Mouse (Mus musculus) bone marrow macrophage, adult 2 months (primary cell): ENCODE data around the gene Wbp11. TPM values are rescaled to one million over a fixed set of nuclear protein-coding genes. Genes with fewer than 3 reads are reported as not detected.

Experiments used
- H3K27ac ChIP-seq: 2 replicates; pipeline ENCODE4 v1.5.1; 2012; ENCODE audit warnings: low read depth, low read length; ENCODE audit not compliant: insufficient read depth
- H3K4me1 ChIP-seq: 2 replicates; pipeline ENCODE4 v1.6.1; 2012; ENCODE audit warnings: low read length; ENCODE audit not compliant: control insufficient read depth, insufficient read depth
- H3K4me3 ChIP-seq: 2 replicates; pipeline ENCODE4 v1.5.1; 2012; ENCODE audit warnings: mild to moderate bottlenecking, low read length, moderate library complexity; ENCODE audit not compliant: insufficient read depth
- CTCF ChIP-seq: IDR thresholded peaks from 2 replicates; pipeline ENCODE4 v1.5.1; 2012; ENCODE audit warnings: low read depth, mild to moderate bottlenecking, low read length, moderate library complexity
- POLR2A ChIP-seq: IDR thresholded peaks from 2 replicates; pipeline ENCODE4 v1.6.1; 2012; ENCODE audit warnings: mild to moderate bottlenecking, low read depth, low read length, borderline replicate concordance
- polyA plus RNA-seq: library from polyadenylated mRNA; stranded (reverse); fragments of >200 nt; gene quantifications from 2 replicates; pipeline ENCODE4 v1.2.4, GENCODE M21; 2012; ENCODE audit not compliant: missing spikeins, insufficient read depth, insufficient read length

The Wbp11 gene
- 69.8 and 76.4 TPM in 2 replicates for polyA plus RNA-seq

- Histone ChIP-seq H3K4me3 (peak within 1 kb of the TSS; percentile 84), H3K4me1 (peaks cover 22% of the 10 kb centered on the region), H3K27ac (peak within 1 kb of the TSS; percentile 74)
- TF ChIP-seq CTCF = no peak
- no peak for TF ChIP-seq POLR2A
Observed at GRCm38 (mm10) chr6:136827881-136828561, at the start of gene Wbp11. Wbp11 (minus strand) TSS chr6:136828233.

GRCm38 (mm10) chr6:136875670-136876069 lies 47.6 kb upstream of the Wbp11 start, which contains the start of gene Mgp:
Mgp (minus strand) TSS chr6:136875823.
- Histone ChIP-seq H3K4me3 (no peak within 1 kb of the TSS), H3K27ac (no peak within 1 kb of the TSS), H3K4me1 (0 out of 2 replicates have a peak, but pooled peaks cover 2% of the 10 kb centered on the region)
- TF ChIP-seq POLR2A (no peak), CTCF (no peak)

GRCm38 (mm10) chr6:136874599-136874998 lies 46.6 kb upstream of the Wbp11 start:
- Histone ChIP-seq H3K27ac (no peak overlapping the region), H3K4me3 (no peak overlapping the region), H3K4me1 (0 out of 2 replicates have a peak, but pooled peaks cover 2% of the 10 kb centered on the region)
- TF ChIP-seq POLR2A (no peak), CTCF (no peak)

- no peak for TF ChIP-seq POLR2A
- no peak for TF ChIP-seq CTCF
- Histone ChIP-seq H3K4me1 (no peaks in the 10 kb centered on the region), H3K27ac (no peak overlapping the region), H3K4me3 (no peak overlapping the region)
Observed at GRCm38 (mm10) chr6:136868921-136869320, 40.9 kb upstream of the Wbp11 start.

GRCm38 (mm10) chr6:136866150-136866549 lies 38.1 kb upstream of the Wbp11 start:
- peaks cover 1% of the 10 kb centered on the region; the same call in 1 of the 2 replicates for H3K4me1 ChIP-seq
- TF ChIP-seq CTCF (no peak), POLR2A (no peak)
- no peak overlapping the region for H3K4me3 ChIP-seq

GRCm38 (mm10) chr6:136865360-136865759 lies 37.3 kb upstream of the Wbp11 start:
- TF ChIP-seq CTCF = no peak
- Histone ChIP-seq H3K4me3 (no peak overlapping the region), H3K4me1 (peaks cover 2% of the 10 kb centered on the region; the same call in 1 of the 2 replicates), H3K27ac (no peak overlapping the region)

More at GRCm38 (mm10) chr6:136866150-136866549, 38.1 kb upstream of the Wbp11 start:
- no peak overlapping the region for H3K27ac ChIP-seq

- no peak for TF ChIP-seq POLR2A
- TF ChIP-seq CTCF = no peak
- Histone ChIP-seq H3K4me3 (no peak overlapping the region), H3K27ac (no peak overlapping the region), H3K4me1 (peaks cover 7% of the 10 kb centered on the region)
Observed at GRCm38 (mm10) chr6:136861020-136861419, 33.0 kb upstream of the Wbp11 start.

GRCm38 (mm10) chr6:136858420-136858819 lies 30.4 kb upstream of the Wbp11 start:
- Histone ChIP-seq H3K4me1 (peaks cover 11% of the 10 kb centered on the region), H3K27ac (no peak overlapping the region), H3K4me3 (no peak overlapping the region)
- TF ChIP-seq POLR2A (no peak), CTCF (no peak)

- Histone ChIP-seq H3K4me3 (no peak overlapping the region), H3K4me1 (peaks cover 11% of the 10 kb centered on the region), H3K27ac (no peak overlapping the region)
- TF ChIP-seq CTCF (no peak), POLR2A (no peak)
Observed at GRCm38 (mm10) chr6:136857873-136858260, 29.8 kb upstream of the Wbp11 start.

GRCm38 (mm10) chr6:136857186-136857872 lies 29.3 kb upstream of the Wbp11 start, which contains the start of gene Art4:
Art4 (minus strand) TSS chr6:136857733.
- Histone ChIP-seq H3K4me3 (no peak within 1 kb of the TSS), H3K27ac (no peak within 1 kb of the TSS), H3K4me1 (peaks cover 11% of the 10 kb centered on the region)
- TF ChIP-seq POLR2A (no peak), CTCF (no peak)
